44 mouse cellular contexts compared by ENCODE assay signal in genomic region chr9:114458436-114458835, GRCm38 (mm10). TPM values are rescaled to one million over a fixed set of nuclear protein-coding genes. Genes with fewer than 3 reads are reported as not detected.
"Had no signal": no experiment of that assay in that cellular context is flagged by ENCODE, and none has a peak within 500 bp of the region (broad histone marks: within the 10 kb centered on the region; RNA-seq: fewer than 3 reads in every experiment).

No protein-coding gene starts in this region.

- DNase-seq: left cerebral cortex, postnatal 4 days; liver; liver, embryonic 13.5 days; liver, postnatal 0 days; lung, adult 18-20 months; lung, adult 2 months; lung, embryonic 14.5 days; lung, postnatal 10 days; lung, postnatal 14 days; lung, postnatal 36 days; lung, postnatal 4 days; midbrain, embryonic 14.5 days had no signal

- ATAC-seq: liver, embryonic 12.5 days; liver, postnatal 0 days; lung, postnatal 0 days; midbrain, embryonic 13.5 days; midbrain, embryonic 15.5 days; midbrain, embryonic 16.5 days had no signal

- H3K27ac ChIP-seq: limb, embryonic 10.5 days; limb, embryonic 12.5 days; limb, embryonic 13.5 days; limb, embryonic 15.5 days; liver, embryonic 12.5 days; liver, embryonic 13.5 days; liver, embryonic 14.5 days; liver, embryonic 15.5 days; lung, embryonic 15.5 days; macrophage; midbrain, embryonic 10.5 days; midbrain, embryonic 12.5 days; midbrain, embryonic 13.5 days; midbrain, embryonic 15.5 days; neural tube, embryonic 12.5 days had no signal

- H3K4me2 ChIP-seq: limb, embryonic 12.5 days; limb, embryonic 13.5 days; limb, embryonic 15.5 days; liver, embryonic 11.5 days; liver, embryonic 12.5 days; liver, embryonic 13.5 days; liver, embryonic 15.5 days; lung, embryonic 14.5 days; lung, embryonic 15.5 days; midbrain, embryonic 11.5 days; midbrain, embryonic 12.5 days; midbrain, embryonic 13.5 days; midbrain, embryonic 15.5 days; neural tube, embryonic 12.5 days had no signal

- H3K4me3 ChIP-seq: limb, embryonic 10.5 days; limb, embryonic 12.5 days; limb, embryonic 13.5 days; limb, embryonic 15.5 days; liver, embryonic 12.5 days; liver, embryonic 13.5 days; liver, embryonic 15.5 days; lung, embryonic 15.5 days; megakaryocyte, embryonic 14.5 days; midbrain, embryonic 10.5 days; midbrain, embryonic 12.5 days; midbrain, embryonic 13.5 days; midbrain, embryonic 15.5 days; myocyte; neural tube, embryonic 12.5 days had no signal

- H3K9me3 ChIP-seq: limb, embryonic 10.5 days; limb, embryonic 12.5 days; limb, embryonic 13.5 days; limb, embryonic 15.5 days; liver, embryonic 12.5 days; liver, embryonic 13.5 days; liver, embryonic 15.5 days; lung, embryonic 15.5 days; megakaryocyte, embryonic 14.5 days; midbrain, embryonic 10.5 days; midbrain, embryonic 12.5 days; midbrain, embryonic 13.5 days; midbrain, embryonic 15.5 days; neural tube, embryonic 12.5 days had no signal

- H3K36me3 ChIP-seq: liver, embryonic 15.5 days; midbrain, embryonic 15.5 days had no signal

- H3K27me3 ChIP-seq: limb, embryonic 12.5 days; limb, embryonic 13.5 days; limb, embryonic 15.5 days; liver, embryonic 12.5 days; liver, embryonic 13.5 days; liver, embryonic 15.5 days; lung, embryonic 15.5 days; megakaryocyte, embryonic 14.5 days; midbrain, embryonic 12.5 days; midbrain, embryonic 13.5 days; midbrain, embryonic 15.5 days; neural tube, embryonic 12.5 days had no signal

- H3K9ac ChIP-seq: limb, embryonic 12.5 days; limb, embryonic 13.5 days; limb, embryonic 15.5 days; liver, embryonic 12.5 days; liver, embryonic 13.5 days; liver, embryonic 14.5 days; liver, embryonic 15.5 days; liver, postnatal 0 days; lung, embryonic 14.5 days; lung, embryonic 15.5 days; midbrain, embryonic 12.5 days; midbrain, embryonic 13.5 days; midbrain, embryonic 15.5 days; neural tube, embryonic 12.5 days had no signal

- H3K4me1 ChIP-seq: limb, embryonic 10.5 days; limb, embryonic 12.5 days; limb, embryonic 13.5 days; limb, embryonic 15.5 days; liver, embryonic 12.5 days; liver, embryonic 13.5 days; liver, embryonic 15.5 days; lung, embryonic 15.5 days; midbrain, embryonic 10.5 days; midbrain, embryonic 12.5 days; midbrain, embryonic 13.5 days; midbrain, embryonic 15.5 days; neural tube, embryonic 12.5 days had no signal

RNA-seq across cellular contexts. Expression of gene Ccr4, which starts 46.3 kb away (rescaled TPM):
- total RNA-seq: left cerebral cortex, postnatal 10 days; left cerebral cortex, postnatal 14 days; left cerebral cortex, postnatal 25 days; left cerebral cortex, postnatal 36 days; left cerebral cortex, postnatal 4 days; megakaryocyte progenitor cell, adult 5-6 weeks; megakaryocyte-erythroid progenitor cell, adult 5-6 weeks; midbrain, postnatal 0 days had no signal
- polyA plus RNA-seq: limb, embryonic 10.5 days; limb, embryonic 12.5 days; limb, embryonic 13.5 days; liver, embryonic 11.5 days; liver, embryonic 12.5 days; liver, embryonic 13.5 days; liver, embryonic 14.5 days; liver, embryonic 15.5 days; liver, embryonic 16.5 days; liver, postnatal 0 days; lung, embryonic 14.5 days; lung, postnatal 0 days; macrophage; midbrain, embryonic 10.5 days; midbrain, embryonic 11.5 days; midbrain, embryonic 12.5 days; midbrain, embryonic 13.5 days; midbrain, embryonic 14.5 days; midbrain, embryonic 15.5 days; midbrain, embryonic 16.5 days; midbrain, postnatal 0 days; myocyte; neural tube, embryonic 11.5 days; neural tube, embryonic 12.5 days had no signal

RNA-seq across cellular contexts. Expression of gene C130032M10Rik, which starts 57.1 kb away (rescaled TPM):
- total RNA-seq: left cerebral cortex, postnatal 10 days; left cerebral cortex, postnatal 14 days; left cerebral cortex, postnatal 25 days; left cerebral cortex, postnatal 36 days; left cerebral cortex, postnatal 4 days; liver, adult 2 months; megakaryocyte progenitor cell, adult 5-6 weeks; megakaryocyte, adult 5-6 weeks; megakaryocyte-erythroid progenitor cell, adult 5-6 weeks; midbrain, postnatal 0 days; monocyte, adult 5-6 weeks had no signal
- polyA plus RNA-seq: liver, adult 2 months; liver, embryonic 11.5 days; liver, embryonic 13.5 days; liver, embryonic 14.5 days; liver, embryonic 15.5 days; liver, embryonic 16.5 days; liver, postnatal 0 days; lung, adult 2 months; lung, embryonic 14.5 days; lung, embryonic 15.5 days; macrophage; midbrain, embryonic 11.5 days; midbrain, embryonic 13.5 days; midbrain, embryonic 14.5 days; midbrain, embryonic 15.5 days; midbrain, embryonic 16.5 days; midbrain, postnatal 0 days; neural tube, embryonic 11.5 days had no signal
